Mouse (Mus musculus) pancreas, adult 10 weeks (tissue): Measurements from ENCODE around the gene Gm17689. TPM values are rescaled to one million over a fixed set of nuclear protein-coding genes. Genes with fewer than 3 reads are reported as not detected.

Experiments used
- polyA plus RNA-seq: library from polyadenylated mRNA; stranded (reverse); fragments of 350-450 nt; fragmentation: Illumina TruSeq; extraction: RNeasy Lipid Tissue Mini Kit (QIAGEN cat#74804); gene quantifications from one replicate; pipeline ENCODE4 v1.2.3, GENCODE M21; 2015; ENCODE audit warnings: low read depth, low replicate concordance; ENCODE audit not compliant: insufficient read depth

Gm17689 gene
- polyA plus RNA-seq, result not detected

GRCm38 (mm10) chr9:36582535-36582934, at the start of gene Gm17689:
Gm17689 (minus strand) TSS chr9:36582635.

GRCm38 (mm10) chr9:36541863-36542262, 40.6 kb downstream of the Gm17689 start, which contains the start of gene Gm5615:
Gm5615 (minus strand) TSS chr9:36541963.

Other genes starting within 250 kb of the Gm17689 start
- gene Gm7257, start 150.8 kb downstream of the Gm17689 start, polyA plus RNA-seq, result not detected
- not detected for gene Gm9513, start 107.0 kb downstream of the Gm17689 start, polyA plus RNA-seq
- gene Gm5615, start 40.7 kb downstream of the Gm17689 start, polyA plus RNA-seq, result not detected
- gene A630095E13Rik, start 60.7 kb upstream of the Gm17689 start, polyA plus RNA-seq, result not detected
- not detected for gene Acrv1, start 110.6 kb upstream of the Gm17689 start, polyA plus RNA-seq
- 2.9 TPM for gene Chek1, start 144.4 kb upstream of the Gm17689 start, polyA plus RNA-seq
- 25.4 TPM for gene Stt3a, start 185.0 kb upstream of the Gm17689 start, polyA plus RNA-seq
- 21.9 TPM for gene Ei24, start 214.8 kb upstream of the Gm17689 start, polyA plus RNA-seq
- 1.1 TPM for gene Fez1, start 239.2 kb upstream of the Gm17689 start, polyA plus RNA-seq